Mouse (Mus musculus) MEL-GATA-1-ER (cell line): ENCODE results near the gene Erc2.
A peak's percentile ranks its signal among the peaks of the same experiment; 100 is the strongest.

Source experiments
- DNase-seq: peaks from one replicate; pipeline ENCODE4 v3.0.0-alpha.2; 2012; ENCODE audit warnings: low read depth; ENCODE audit errors: extremely low read depth

Erc2 gene

DNA sequence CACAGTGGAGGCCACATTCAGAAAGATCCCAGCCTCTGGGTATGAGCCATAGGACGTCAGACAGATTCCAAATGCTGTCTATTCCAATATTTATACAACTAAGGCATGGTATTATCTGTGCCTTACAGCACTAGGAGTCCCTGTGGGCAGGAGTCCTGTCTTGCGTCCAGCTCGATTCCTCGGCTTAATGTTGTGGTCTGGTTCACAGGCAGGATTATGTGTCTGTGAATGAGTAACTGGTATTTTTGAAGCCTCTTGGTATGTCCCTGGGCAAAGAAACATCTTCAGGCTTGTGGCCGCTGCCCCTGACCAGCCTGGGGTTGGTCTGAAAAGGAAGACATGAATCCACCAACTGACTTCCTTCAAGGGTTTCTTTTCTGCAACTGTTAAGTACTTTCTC lies 153.1 kb downstream of the Erc2 start:
- no peak for DNase-seq

DNA sequence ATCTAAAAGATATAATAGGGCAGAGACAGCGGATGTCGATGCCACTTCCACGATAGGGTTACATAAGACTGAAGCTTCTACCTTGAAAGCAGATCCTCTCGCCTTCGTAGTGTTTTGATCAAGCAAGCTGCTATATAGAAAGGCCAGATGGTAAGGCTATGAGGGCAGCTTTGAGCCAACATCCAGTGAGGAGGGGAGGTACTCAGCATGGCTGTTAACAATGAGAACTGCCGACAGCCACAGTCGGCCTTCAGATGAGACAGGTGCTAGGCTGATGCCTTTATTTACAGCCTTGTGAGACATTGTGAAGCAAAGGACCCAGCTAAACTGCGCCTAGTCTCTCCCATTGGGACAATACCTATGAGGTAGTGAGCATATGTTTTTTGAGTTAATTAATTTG lies 156.3 kb downstream of the Erc2 start:
- no peak for DNase-seq

DNA sequence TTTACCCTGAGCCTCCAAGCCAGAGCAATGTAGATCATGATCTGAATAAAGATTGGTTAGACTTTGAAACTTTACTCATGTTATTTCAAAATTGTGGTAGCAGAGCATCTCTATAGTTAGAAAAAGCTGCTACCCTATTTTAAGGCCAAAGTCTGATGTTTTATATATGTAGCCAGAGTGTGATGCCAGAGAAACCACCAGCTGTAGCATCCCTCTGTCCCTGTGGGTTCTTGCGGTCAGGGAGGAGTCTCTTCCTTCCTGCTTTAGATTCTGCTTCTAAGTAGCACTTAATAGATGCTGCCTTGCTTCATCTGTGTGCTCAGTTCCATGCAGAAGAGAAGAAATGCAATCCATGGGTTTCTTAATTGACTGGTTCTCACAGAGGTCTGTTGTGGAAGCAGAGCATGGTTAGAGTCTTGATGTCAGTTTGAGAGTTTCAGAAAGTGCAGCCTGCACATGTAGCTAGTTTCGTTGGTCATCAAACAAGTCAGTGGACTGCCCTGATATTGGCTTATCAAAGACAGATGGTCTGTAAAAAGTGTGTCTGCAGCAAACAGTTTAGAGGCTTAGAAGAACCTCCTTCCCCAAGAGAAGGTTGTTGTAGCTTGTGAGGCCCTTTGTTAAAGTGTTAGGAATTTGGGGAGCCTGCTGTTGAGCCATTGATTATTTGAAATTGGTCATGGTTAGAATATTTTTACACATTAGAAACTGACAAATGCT lies 156.9 kb downstream of the Erc2 start:
- no peak for DNase-seq

DNA sequence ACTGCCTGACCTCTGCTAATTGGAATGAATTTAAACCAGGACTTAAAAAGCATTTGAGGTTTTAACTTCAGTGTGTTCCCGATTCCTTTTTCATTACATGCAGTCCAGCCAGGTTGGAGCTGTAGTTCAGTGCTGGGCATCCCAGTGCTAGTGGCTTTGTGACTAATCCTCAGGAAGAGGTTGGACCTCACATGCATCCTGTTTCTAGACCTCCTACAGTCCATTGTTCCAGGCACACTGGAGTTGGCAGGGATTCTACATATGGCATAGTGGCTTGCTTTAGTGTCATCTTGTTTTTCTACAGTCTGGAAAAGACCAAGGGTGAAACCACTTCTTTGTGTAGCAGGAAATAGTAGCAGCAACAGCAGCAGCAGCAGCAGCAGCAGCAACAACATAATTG lies 159.0 kb downstream of the Erc2 start:
- DNase-seq: no peak

DNA sequence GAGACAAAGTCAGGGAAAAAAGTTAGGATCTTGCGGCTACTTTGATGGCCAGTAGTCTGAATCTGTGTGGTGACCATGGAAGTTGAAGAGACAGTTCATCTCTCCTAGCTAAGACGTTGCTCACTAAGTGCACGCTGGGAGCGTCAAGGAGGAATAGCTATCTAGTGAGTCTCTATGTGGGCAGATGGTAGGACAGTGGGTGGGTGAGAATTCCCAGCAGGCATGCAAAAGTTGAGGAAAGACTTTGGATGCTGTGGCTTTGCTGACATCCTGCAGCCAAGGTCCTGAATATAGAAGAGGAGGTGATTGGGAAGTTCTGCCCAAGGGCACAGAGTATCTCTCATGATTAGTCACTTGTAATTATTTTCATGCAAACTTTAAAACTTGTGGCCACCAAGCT lies 162.6 kb downstream of the Erc2 start:
- DNase-seq: no peak

DNA sequence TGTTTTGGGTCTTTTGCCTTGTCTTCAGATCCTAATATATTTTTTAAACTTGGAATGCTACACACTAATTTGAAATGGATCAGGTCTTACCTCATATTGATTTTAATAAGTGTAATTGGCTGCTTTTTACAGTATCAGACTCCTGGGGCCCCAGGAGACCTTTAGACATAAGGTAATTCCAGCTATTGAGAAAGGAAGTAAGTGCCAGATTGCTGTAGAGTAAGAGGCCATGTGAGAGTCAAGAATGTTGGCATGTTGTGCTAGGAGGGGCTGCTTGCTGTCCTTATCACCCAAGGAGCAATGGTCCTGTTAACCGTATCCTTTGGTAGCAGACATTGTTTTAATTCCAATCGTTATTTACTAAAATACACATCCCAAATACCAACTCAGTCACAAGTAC lies 163.3 kb downstream of the Erc2 start:
- no peak for DNase-seq

DNA sequence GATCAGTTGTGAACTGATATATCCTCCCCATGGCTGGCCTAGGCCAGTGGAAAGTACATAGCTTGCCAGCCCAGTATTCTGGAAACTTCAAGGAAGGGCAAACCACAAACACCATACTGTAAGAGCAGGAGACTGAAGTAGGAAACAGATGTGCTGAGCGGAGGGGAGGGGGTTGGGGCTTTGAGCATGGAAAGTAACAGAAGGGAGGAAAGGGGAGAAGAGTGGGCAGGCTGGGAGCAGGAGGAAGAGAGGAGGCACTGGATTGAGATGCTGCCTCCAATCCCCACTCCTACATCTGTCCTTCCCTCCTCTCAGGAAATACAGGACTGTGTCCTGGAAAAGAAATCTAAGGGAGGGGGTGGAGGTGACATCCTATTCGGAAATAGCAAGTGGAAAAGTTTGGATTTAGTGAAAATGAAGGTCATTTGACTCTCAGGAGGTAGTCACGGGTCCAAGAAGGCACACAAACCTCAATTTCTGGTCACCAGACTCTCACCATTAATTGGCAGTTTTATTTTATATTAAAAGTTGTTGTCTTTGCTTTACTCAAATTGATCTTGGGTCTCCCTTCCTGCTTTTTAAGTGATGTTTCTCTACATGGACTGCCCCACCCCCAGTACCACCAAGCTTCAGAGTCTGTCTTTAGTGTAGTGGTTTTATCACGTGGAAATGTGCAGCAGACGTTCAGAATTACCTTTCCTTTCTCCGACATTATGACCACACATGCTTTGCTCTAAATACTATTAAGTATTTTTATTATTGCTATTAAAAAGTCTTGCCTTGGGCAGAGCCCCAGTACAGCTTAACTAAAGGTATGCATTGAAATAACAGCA lies 167.1 kb downstream of the Erc2 start:
- DNase-seq: no peak

DNA sequence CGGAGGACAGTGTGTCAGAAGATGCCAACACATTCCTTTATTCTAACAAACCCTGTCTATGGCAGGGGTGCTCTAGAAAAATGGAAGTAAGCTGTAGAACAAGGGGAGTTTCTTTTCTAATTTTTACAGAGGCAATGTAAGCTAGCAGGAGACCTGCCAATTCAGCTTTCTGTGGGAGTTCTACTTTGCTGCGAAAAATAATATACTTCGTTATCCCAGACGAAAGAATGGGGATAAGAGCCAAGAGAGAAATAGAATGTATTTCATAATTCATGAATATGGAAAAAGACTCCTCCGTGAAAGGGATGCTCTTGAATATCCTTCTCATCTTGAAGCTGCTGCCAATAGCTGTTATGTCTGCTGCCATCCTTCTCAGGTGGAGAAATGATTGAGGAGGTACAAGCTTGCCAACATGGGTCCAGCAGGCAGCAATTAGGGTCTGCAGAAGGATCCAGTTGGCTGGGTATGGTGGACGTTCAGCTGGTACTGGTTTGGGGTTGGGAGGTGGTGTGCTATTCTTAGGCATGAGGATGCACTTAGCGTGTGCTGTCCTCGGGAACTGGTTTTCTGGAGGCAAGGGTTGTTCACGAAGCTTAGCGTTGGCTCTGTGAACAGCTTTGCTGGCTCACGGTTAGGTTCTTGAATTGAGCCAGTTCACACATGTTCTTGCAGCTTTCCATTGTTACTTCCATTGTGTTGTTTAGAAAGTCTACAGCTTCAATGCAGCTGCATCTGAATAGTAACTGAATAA lies 176.1 kb downstream of the Erc2 start:
- DNase-seq: no peak

DNA sequence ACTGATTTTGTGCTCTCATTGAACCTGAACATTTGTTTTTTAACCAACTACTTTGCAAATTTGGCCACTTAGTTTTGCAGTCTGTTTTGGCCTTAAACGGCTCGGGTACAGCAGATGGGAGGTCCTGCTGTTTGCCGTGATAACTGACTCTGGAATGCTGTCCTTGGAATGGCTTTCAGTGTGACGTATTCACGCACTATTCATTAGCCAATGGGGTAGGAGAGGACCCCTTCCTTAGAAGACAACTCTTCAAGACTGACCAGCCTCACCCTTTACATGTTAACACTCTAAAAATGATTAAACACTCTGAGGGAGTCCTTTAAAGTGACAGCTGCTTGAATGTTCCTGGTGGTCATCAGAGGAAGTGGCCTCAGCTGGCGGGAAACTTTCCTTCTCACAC lies 178.5 kb downstream of the Erc2 start:
- no peak for DNase-seq

DNA sequence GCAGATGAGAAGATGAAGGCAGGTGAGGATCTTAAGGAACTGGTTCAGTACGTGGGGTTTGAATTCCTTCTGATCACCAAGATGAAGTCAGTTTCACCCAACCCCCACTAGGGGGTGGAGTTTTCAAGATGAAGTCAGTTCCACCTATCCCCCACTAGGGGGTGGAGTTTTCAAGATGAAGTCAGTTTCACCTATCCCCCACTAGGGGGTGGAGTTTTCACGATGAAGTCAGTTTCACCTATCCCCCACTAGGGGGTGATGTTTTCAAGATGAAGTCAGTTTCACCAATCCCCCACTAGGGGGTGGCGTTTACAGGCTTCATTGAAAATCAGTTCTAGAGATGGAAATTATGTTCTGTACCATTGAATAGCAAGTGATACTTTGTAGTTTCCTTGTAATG lies 181.7 kb downstream of the Erc2 start:
- peak; percentile 22 for DNase-seq

DNA sequence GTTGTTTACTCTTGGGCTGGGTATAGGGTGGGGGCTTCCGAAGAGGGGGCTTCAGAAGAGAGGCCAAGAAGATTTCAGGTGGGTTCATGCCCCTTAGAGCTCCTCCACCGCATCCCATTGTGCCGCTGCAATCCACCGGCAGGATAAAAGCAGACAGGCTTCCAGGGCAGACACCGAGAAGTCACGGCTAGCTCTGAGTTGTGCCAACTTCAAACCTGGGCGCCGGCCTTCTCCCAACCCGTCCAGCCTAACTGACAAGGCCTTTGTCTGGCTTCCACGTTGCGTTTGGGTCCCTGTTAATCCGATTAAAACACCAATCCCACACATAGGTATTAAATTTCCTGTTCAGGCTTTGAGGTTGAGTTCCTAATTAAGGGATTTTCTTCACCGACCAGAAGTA lies 182.8 kb downstream of the Erc2 start:
- DNase-seq: no peak

DNA sequence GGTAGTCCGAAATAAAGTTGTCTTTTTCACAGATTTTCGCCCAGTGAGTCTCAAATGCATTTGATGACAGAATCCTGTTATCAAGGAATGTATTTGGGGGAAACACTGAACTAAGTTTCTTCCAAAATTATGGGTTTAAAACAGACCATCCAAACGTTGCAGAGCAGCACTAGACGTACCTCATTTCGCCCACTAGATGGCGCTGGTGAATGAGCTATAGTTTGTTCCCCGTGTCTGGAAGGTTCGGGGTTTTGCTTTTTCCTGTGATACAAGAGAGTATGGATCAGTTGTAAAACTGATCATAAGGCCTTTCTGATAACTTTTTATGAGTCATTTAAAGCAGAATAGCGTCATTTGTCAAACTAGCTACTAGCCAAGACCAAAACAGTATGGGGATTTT lies 185.9 kb downstream of the Erc2 start:
- no peak for DNase-seq

DNA sequence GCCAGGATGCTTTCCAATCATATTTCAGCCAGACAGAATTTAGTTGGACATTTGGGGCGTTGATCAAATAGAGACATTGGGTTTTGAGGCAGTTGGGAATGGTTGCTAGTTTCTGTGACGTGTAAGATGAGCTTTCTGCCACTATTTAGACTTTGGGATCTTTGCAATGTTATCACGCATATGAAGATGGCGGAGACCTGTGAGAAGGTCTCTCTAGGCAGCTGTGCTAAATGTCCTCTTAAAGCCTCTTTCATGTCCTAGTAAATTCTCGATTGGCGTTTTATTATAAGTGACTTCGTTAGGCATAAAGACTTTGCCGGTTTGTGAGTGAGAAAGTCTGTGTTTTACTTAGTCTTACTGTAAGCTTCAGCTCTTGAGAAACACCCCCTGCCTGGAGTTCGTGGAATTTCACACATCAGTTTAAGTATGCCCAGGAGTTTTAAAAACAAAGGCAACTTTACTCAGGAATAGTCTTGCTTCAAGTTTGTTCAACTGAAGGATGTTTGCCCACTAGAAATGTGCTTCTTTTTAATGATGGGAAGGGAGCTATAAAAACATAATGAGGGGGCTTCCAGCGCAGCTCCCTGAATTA lies 186.4 kb downstream of the Erc2 start:
- no peak for DNase-seq

DNA sequence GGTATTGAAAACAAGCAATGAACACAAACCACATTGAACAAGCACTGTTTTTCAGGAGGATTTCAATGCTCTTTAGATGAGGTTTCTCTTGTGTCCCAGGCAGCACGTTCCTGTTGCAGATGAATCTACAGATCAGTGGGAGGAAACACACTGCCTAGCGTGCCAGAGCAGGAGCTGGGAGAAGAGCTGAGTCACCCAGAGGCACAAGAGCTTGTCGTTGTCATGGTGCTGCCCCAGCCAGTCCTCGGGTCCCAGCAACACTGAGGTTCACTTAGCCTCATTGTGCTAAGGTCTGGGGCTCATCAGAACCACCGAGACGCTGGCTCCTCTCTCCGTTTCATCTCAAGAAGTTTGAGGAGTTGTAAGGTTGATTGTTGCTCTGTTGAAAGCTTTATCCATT lies 188.6 kb downstream of the Erc2 start:
- DNase-seq: no peak

DNA sequence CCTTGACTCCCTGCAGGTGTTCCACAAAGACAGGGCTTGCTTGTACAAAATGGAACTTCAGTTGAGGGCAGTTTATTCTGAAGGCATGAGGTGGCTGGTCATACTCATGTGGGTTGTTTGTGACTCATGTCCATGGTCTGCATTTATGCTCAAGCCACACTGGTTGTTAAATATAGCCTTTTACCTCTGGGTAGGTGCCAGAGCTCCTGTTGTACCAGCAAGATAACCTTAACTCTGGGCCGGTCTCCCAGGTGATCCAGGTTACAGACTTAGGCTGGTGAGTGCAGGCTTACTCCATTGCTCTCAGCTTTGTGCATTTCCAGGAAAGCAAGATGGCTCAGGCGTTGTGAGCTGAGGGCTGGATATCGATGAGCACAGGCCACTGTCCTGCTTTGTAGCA lies 189.4 kb downstream of the Erc2 start:
- no peak for DNase-seq

DNA sequence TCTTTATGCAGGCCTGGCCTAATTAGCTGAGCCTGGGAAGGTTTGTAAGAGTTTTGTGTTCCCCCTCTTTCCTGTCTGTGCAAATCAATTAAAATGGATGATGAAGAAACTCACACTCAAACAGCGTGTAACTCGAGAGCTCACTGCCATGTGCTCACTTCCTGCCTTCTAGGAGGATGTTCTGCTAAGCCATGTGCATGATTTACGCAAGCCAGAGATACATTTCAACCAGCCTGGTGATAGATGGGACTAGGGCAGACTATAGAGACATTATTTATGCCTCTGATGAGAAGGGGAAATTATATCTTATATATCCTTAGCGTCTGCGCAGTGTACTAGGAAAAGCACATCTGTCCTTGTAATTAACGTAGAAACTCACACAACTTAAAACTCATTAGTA lies 193.5 kb downstream of the Erc2 start:
- no peak for DNase-seq

DNA sequence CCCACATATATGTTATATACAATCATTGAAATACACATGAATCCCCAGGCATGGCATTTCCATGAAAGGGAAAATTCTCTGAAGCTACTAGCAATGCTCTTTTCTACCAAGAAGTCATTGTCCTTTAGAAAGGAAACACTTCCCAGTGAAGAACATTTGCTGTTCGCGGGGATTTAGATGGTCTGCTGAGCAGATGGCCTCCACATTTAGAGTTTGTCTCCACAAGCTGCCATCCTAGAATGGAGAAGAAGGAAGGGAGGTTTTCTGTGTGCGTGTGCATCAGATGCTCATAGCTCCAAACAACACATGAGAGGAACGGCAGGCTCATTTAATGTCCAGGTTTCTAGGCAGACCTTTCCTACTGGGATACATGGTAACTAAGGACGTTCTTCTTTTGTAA lies 196.8 kb downstream of the Erc2 start:
- DNase-seq: no peak

DNA sequence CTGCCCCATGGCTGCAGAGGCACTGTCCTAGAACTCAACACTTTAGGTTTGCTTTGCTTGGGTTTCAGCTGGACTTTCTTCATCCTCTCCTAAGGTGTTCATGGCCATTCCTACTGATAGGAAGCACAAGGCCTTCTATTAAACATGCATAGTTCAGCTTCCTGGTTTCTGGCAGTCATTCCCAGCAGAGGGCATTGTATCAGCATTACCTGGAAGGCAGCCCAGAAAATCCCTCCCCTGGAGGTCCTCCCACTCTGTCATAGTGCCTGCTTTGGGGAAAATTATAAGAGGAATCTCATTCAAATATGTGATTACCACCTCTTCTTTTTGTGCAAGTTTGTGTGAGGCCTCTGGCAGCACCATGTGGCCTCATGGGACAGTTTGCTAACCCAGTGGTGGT lies 199.6 kb downstream of the Erc2 start:
- DNase-seq: no peak

DNA sequence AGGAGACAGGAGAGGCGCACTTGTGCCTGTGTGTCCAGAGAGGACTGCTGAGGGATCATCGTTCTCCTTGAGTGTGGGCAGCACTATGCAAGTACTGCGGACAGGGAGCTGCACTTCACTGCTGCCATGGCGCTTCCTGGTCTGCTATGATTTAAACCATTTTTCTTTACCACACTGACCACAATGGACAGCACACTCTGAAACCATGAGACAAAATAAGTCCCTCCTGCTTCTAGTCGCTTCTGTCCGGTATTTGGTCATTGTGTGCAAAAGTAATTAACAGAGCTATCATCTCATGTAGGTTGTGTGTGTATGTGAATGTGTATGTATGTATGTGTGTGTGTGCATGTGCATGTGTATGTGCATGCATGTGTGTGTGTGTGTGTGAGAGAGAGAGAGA lies 200.3 kb downstream of the Erc2 start:
- DNase-seq: no peak

DNA sequence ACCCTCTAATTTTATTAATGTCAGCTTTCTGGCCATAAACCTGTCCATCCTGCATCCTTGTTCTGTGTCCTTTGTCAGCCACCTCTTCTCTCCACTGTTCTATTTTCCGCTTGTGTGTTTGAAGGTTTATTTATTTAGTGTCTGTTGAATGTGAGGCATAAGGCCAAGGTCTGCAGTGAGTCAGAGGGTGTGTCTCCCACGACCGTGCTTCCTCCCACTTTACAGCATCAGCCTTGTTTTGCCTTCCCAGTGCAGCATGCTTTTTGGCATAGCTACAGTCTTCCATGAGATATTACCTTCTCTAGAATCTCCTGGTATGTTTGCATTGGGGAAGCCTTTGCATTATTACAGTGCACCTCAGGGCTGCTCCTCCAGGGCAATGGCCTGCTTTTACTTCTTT lies 200.8 kb downstream of the Erc2 start:
- no peak for DNase-seq

DNA sequence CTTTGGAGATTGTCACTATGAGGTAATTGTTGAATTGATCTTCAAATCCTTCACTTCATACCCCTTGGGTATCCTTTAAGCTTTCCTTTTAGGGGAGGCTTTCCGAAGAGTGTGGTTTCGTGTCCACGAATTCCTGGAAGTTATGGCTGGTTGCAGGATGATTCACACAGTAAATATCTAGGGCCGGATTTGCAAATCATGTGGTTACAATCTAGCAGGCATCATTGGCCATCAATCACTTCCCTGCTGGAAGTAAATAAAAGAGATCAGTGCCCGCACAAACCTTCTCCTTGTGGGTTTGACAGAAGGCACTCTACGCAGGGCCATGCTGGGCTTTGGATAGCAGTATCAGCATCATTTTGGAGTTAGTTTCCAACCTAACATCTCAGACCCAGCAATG lies 201.7 kb downstream of the Erc2 start:
- DNase-seq: no peak

DNA sequence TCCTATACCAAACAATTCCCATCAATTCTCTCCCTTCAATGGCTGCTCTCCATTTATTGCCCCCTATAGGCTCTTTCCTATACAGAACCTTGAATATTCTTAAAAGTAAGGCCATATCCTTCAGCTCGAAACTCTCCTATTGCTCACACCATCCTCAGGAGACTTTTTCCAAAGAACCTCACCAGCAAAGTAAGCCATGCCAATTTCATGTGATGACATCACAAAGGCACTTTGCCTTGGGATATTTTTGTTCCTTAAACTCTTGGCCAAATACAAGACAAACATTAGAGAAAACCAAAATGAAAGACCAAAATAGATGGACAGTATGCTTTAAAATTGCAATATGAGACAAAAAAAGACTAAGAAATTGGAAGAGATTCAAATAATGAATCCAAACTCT lies 204.6 kb downstream of the Erc2 start:
- no peak for DNase-seq
